Mouse (Mus musculus) megakaryocyte, embryonic 14.5 days (primary cell): ENCODE results near the gene Ypel3.

Experiments used
- FLI1 ChIP-seq: IDR thresholded peaks from 2 replicates; pipeline ENCODE4 v1.6.1; 2012; ENCODE audit warnings: low read length, inconsistent platforms, mixed read lengths
- GATA1 ChIP-seq: IDR thresholded peaks from 3 replicates; pipeline ENCODE4 v1.6.1; 2012; ENCODE audit warnings: mixed read lengths, low read length, inconsistent platforms, borderline replicate concordance

GRCm38 (mm10) chr7:126816494-126816893 is 39.7 kb downstream of the Ypel3 start:
- TF ChIP-seq GATA1 (no peak), FLI1 (no peak)
